Mouse (Mus musculus) bone marrow, adult 2 months (tissue): ENCODE measurements around the gene Baat.

Experiments
- CTCF ChIP-seq: fragments of 200-500 bp; IDR thresholded peaks from 2 replicates; pipeline ENCODE4 v1.5.1; 2011; ENCODE audit warnings: low read length, control low read depth; ENCODE audit not compliant: control insufficient read depth, insufficient read depth
- POLR2A ChIP-seq: fragments of 200-500 bp; IDR thresholded peaks from 2 replicates; pipeline ENCODE4 v1.6.1; 2011; ENCODE audit warnings: low read depth, mild to moderate bottlenecking, control low read depth, low read length, borderline replicate concordance; ENCODE audit not compliant: control insufficient read depth

GRCm38 (mm10) chr4:49467360-49467759 lies 39.0 kb downstream of the Baat start:
- TF ChIP-seq POLR2A (no peak), CTCF (no peak)
